Mouse (Mus musculus) CH12.LX (cell line): ENCODE measurements around the gene 0610012G03Rik. TPM values are rescaled to one million over a fixed set of nuclear protein-coding genes. Genes with fewer than 3 reads are reported as not detected.
A peak's percentile ranks its signal among the peaks of the same experiment; 100 is the strongest.

Experiments
- DNase-seq: peaks from one replicate; pipeline ENCODE4 v3.0.0-alpha.2; 2013; ENCODE audit errors: extremely low read depth
- H3K27ac ChIP-seq: 2 replicates; pipeline ENCODE4 v1.5.1; 2012; ENCODE audit warnings: low read depth, mild to moderate bottlenecking, control low read depth, moderate library complexity; ENCODE audit not compliant: insufficient read depth
- H3K27me3 ChIP-seq: replicated peaks from 2 replicates; pipeline ENCODE3; 2012; ENCODE audit warnings: inconsistent platforms
- H3K36me3 ChIP-seq, 2 experiments: replicated peaks in 1 of 2; 2 replicates each; pipeline versions ENCODE3 to v1.6.1; 2012; ENCODE audit warnings: inconsistent platforms in 1 of 2, low read length in 1 of 2, mild to moderate bottlenecking in 1 of 2, mixed read lengths in 1 of 2, moderate library complexity in 1 of 2; ENCODE audit not compliant: control insufficient read depth in 1 of 2, insufficient read depth in 1 of 2
- H3K4me1 ChIP-seq, 2 experiments: 2 replicates each; pipeline ENCODE4 v1.6.1; 2012; ENCODE audit warnings: inconsistent platforms in 1 of 2, moderate library complexity in 1 of 2; ENCODE audit not compliant: insufficient read depth in 2 of 2, control insufficient read depth in 1 of 2
- H3K4me2 ChIP-seq: 2 replicates; pipeline ENCODE4 v1.6.1; 2012; ENCODE audit warnings: low read depth, mild to moderate bottlenecking, control low read depth; ENCODE audit not compliant: poor library complexity, insufficient read depth, severe bottlenecking
- H3K4me3 ChIP-seq, 3 experiments: fragments of 150-350 bp in 1 of 3; sonication (generic) in 1 of 3; replicated peaks in 1 of 3; 2 replicates each; pipeline versions ENCODE3 to v1.5.1; 2011 to 2012; ENCODE audit warnings: low read depth in 2 of 3, low read length in 2 of 3, mild to moderate bottlenecking in 2 of 3, moderate library complexity in 2 of 3, control low read depth in 1 of 3, improper control_type of control experiment in 1 of 3, inconsistent platforms in 1 of 3, mixed read lengths in 1 of 3; ENCODE audit not compliant: poor library complexity in 1 of 3
- H3K79me2 ChIP-seq: replicated peaks from 2 replicates; pipeline ENCODE4 v1.6.1; 2012; ENCODE audit warnings: mild to moderate bottlenecking, moderate library complexity; ENCODE audit not compliant: control insufficient read depth, poor library complexity, insufficient read depth, severe bottlenecking; ENCODE audit errors: extremely low read depth
- H3K9ac ChIP-seq: 2 replicates; pipeline ENCODE4 v1.6.1; 2012; ENCODE audit warnings: low read depth, mild to moderate bottlenecking, control low read depth, moderate library complexity; ENCODE audit not compliant: insufficient read depth
- H3K9me3 ChIP-seq: replicated peaks from 2 replicates; pipeline ENCODE3; 2012; ENCODE audit warnings: low read length, inconsistent platforms, mixed read lengths
- BHLHE40 ChIP-seq: IDR thresholded peaks from 2 replicates; pipeline ENCODE4 v1.6.1; 2011; ENCODE audit warnings: mild to moderate bottlenecking, low read depth, low read length, improper control_type of control experiment
- CHD1 ChIP-seq: IDR thresholded peaks from 2 replicates; pipeline ENCODE4 v1.6.1; 2012; ENCODE audit warnings: low read depth, low read length, improper control_type of control experiment, inconsistent platforms
- CHD2 ChIP-seq: IDR thresholded peaks from 2 replicates; pipeline ENCODE4 v1.6.1; 2011; ENCODE audit warnings: low read length, improper control_type of control experiment
- CTCF ChIP-seq, 2 experiments: IDR thresholded peaks in 1 of 2; conservative IDR thresholded peaks in 1 of 2; 2 replicates each; pipeline ENCODE4 v1.5.1; 2011 to 2012; ENCODE audit warnings: low read depth in 2 of 2, low read length in 2 of 2, improper control_type of control experiment in 1 of 2, inconsistent platforms in 1 of 2, mild to moderate bottlenecking in 1 of 2, moderate library complexity in 1 of 2
- E2F4 ChIP-seq: IDR thresholded peaks from 2 replicates; pipeline ENCODE4 v1.6.1; 2011; ENCODE audit warnings: low read depth, low read length, improper control_type of control experiment; ENCODE audit not compliant: insufficient replicate concordance
- IRF4 ChIP-seq: IDR thresholded peaks from 2 replicates; pipeline ENCODE4 v1.6.1; 2014; ENCODE audit warnings: low read depth, mild to moderate bottlenecking, inconsistent platforms, low read length, improper control_type of control experiment
- JUN ChIP-seq: IDR thresholded peaks from 2 replicates; pipeline ENCODE4 v1.6.1; 2011; ENCODE audit warnings: low read depth, mild to moderate bottlenecking, low read length, improper control_type of control experiment, moderate library complexity; ENCODE audit not compliant: insufficient read depth
- JUND ChIP-seq: conservative IDR thresholded peaks from 2 replicates; pipeline ENCODE4 v1.6.1; 2011; ENCODE audit warnings: low read depth, low read length, improper control_type of control experiment
- MAFK ChIP-seq: IDR thresholded peaks from 2 replicates; pipeline ENCODE4 v1.6.1; 2011; ENCODE audit warnings: low read length, improper control_type of control experiment; ENCODE audit not compliant: insufficient replicate concordance
- MEF2A ChIP-seq: IDR thresholded peaks from 2 replicates; pipeline ENCODE4 v1.6.1; 2014; ENCODE audit warnings: low read depth, mild to moderate bottlenecking, inconsistent platforms, low read length, improper control_type of control experiment, borderline replicate concordance
- MYC ChIP-seq: IDR thresholded peaks from 2 replicates; pipeline ENCODE4 v1.6.1; 2011; ENCODE audit warnings: low read depth, mild to moderate bottlenecking, improper control_type of control experiment, low read length
- NELFE ChIP-seq: IDR thresholded peaks from 2 replicates; pipeline ENCODE4 v1.6.1; 2011; ENCODE audit warnings: low read depth, low read length, improper control_type of control experiment
- NRF1 ChIP-seq: IDR thresholded peaks from 2 replicates; pipeline ENCODE4 v1.6.1; 2014; ENCODE audit warnings: low read depth, mild to moderate bottlenecking, inconsistent platforms, low read length, improper control_type of control experiment, moderate library complexity
- PAX5 ChIP-seq: IDR thresholded peaks from 2 replicates; pipeline ENCODE4 v1.6.1; 2012; ENCODE audit warnings: low read length, inconsistent platforms, mixed read lengths
- RCOR1 ChIP-seq: conservative IDR thresholded peaks from 2 replicates; pipeline ENCODE4 v1.6.1; 2012; ENCODE audit warnings: low read depth, mild to moderate bottlenecking, inconsistent platforms, low read length, improper control_type of control experiment
- SIN3A ChIP-seq: IDR thresholded peaks from 2 replicates; pipeline ENCODE4 v1.6.1; 2012; ENCODE audit warnings: low read length, improper control_type of control experiment, inconsistent platforms
- SMC3 ChIP-seq: IDR thresholded peaks from 2 replicates; pipeline ENCODE4 v1.6.1; 2011; ENCODE audit warnings: low read depth, low read length, improper control_type of control experiment
- TBP ChIP-seq: conservative IDR thresholded peaks from 2 replicates; pipeline ENCODE4 v1.6.1; 2011; ENCODE audit warnings: low read depth, low read length, improper control_type of control experiment
- UBTF ChIP-seq: IDR thresholded peaks from 2 replicates; pipeline ENCODE4 v1.6.1; 2012; ENCODE audit warnings: low read depth, mild to moderate bottlenecking, inconsistent platforms, low read length, improper control_type of control experiment, moderate library complexity
- USF1 ChIP-seq: IDR thresholded peaks from 2 replicates; pipeline ENCODE4 v1.6.1; 2014; ENCODE audit warnings: low read depth, mild to moderate bottlenecking, inconsistent platforms, low read length, improper control_type of control experiment
- ZC3H11A ChIP-seq: IDR thresholded peaks from 2 replicates; pipeline ENCODE4 v1.6.1; 2012; ENCODE audit warnings: low read depth, mild to moderate bottlenecking, inconsistent platforms, low read length, improper control_type of control experiment
- ZNF384 ChIP-seq: IDR thresholded peaks from 2 replicates; pipeline ENCODE4 v1.6.1; 2012; ENCODE audit warnings: low read depth, low read length, improper control_type of control experiment, inconsistent platforms
- dilution Hi-C: fragments of 300-500 bp; cut with MboI; formaldehyde crosslinking; loops from 2 replicates; pipeline ENCODE4 v1.14.3; 2020; ENCODE audit warnings: low sequenced_read_pairs; ENCODE audit not compliant: extremely low pct_unique_long_range_greater_than_20kb, extremely low pct_ligation_motif_present
- in situ Hi-C: fragments of 300-500 bp; cut with MboI; formaldehyde crosslinking; loops from 3 replicates; pipeline ENCODE4 v1.14.3; 2019; ENCODE audit warnings: low sequenced_read_pairs, low pct_ligation_motif_present, low pct_unique_long_range_greater_than_20kb, mixed read lengths
- polyA plus RNA-seq: library from polyadenylated mRNA; unstranded; fragments of >175 nt; gene quantifications from 2 replicates; pipeline ENCODE4 v1.2.1, GENCODE M21; 2012; ENCODE audit warnings: low read depth; ENCODE audit not compliant: insufficient read length
- total RNA-seq, 2 experiments: library from RNA; depleted of rRNA; stranded (reverse); fragments of 300-350 nt in 1 of 2; fragments of >200 nt in 1 of 2; gene quantifications; 2 replicates each; pipeline ENCODE4 v1.2.3; 2012 to 2014

The 0610012G03Rik gene
- total and polyA plus RNA-seq, 3 experiments: 29.4 to 48.0 (median 38.0) TPM

- peaks cover 27% of the 10 kb centered on the region for H3K9me3 ChIP-seq
- TF ChIP-seq MAFK: no peak
- no peak for TF ChIP-seq SIN3A
- TF ChIP-seq E2F4: no peak
- no peak for TF ChIP-seq NELFE
- TF ChIP-seq CHD2: no peak
- 0 out of 2 replicates have a peak, but pooled peaks have one; percentile 10 for TF ChIP-seq NRF1
- 0 out of 2 replicates have a peak, but pooled peaks have one; percentile 34 for TF ChIP-seq UBTF
- no peak for TF ChIP-seq CTCF (conservative IDR thresholded peaks at IDR 0.05 in 1 of 2, IDR thresholded peaks at IDR 0.05 in 1 of 2; ENCODE audit: low read depth in 2 of 2, low read length in 2 of 2)
- no peak for TF ChIP-seq MYC
- no peak for TF ChIP-seq CHD1
- TF ChIP-seq, all 38 proteins: peak for 2
- in situ Hi-C loops: loop anchor here (5.0 kb wide), 1 partner anchor 174 kb away; no protein-coding TSS in a partner anchor
- H3K36me3 ChIP-seq: peaks cover 9 to 29% of the 10 kb centered on the region in 2 experiments
- no peak overlapping the region for H3K27ac ChIP-seq
- dilution Hi-C loops: no loop called here
- peak overlapping the region; percentile 41; the same call in 1 of the 2 replicates for H3K9ac ChIP-seq
- H3K27me3 ChIP-seq: no peaks in the 10 kb centered on the region
- peaks cover 12 to 41% of the 10 kb centered on the region in 2 experiments for H3K4me1 ChIP-seq
- no peak for DNase-seq
- H3K79me2 ChIP-seq: peaks cover 4% of the 10 kb centered on the region
- H3K4me2 ChIP-seq: peak overlapping the region; percentile 73
- H3K4me3 ChIP-seq: peak overlapping the region in 1 of 3 experiments; percentile 68
Observed at GRCm38 (mm10) chr16:31926091-31926490, 22.2 kb downstream of the 0610012G03Rik start.

- no peaks in the 10 kb centered on the region for H3K27me3 ChIP-seq
- H3K4me2 ChIP-seq: no peak overlapping the region
- peaks cover 12 to 30% of the 10 kb centered on the region in 2 experiments for H3K4me1 ChIP-seq
- H3K27ac ChIP-seq: no peak overlapping the region
- H3K36me3 ChIP-seq: peaks cover 0 to 12% of the 10 kb centered on the region in 2 experiments
- peaks cover 4% of the 10 kb centered on the region for H3K79me2 ChIP-seq
- dilution Hi-C loops (no loop called here), in situ Hi-C loops (no loop called here)
- no peak for DNase-seq
- H3K9me3 ChIP-seq: peaks cover 10% of the 10 kb centered on the region
- H3K9ac ChIP-seq: no peak overlapping the region
- no peak overlapping the region for H3K4me3 ChIP-seq
- TF ChIP-seq JUN: no peak
Observed at GRCm38 (mm10) chr16:31924368-31924767, 23.9 kb downstream of the 0610012G03Rik start.

GRCm38 (mm10) chr16:31918248-31918724, 30.0 kb downstream of the 0610012G03Rik start:
- peaks cover 3% of the 10 kb centered on the region for H3K9me3 ChIP-seq
- peak; percentile 84 for DNase-seq
- no peak overlapping the region for H3K9ac ChIP-seq
- H3K4me3 ChIP-seq: no peak overlapping the region
- no peak overlapping the region for H3K27ac ChIP-seq
- in situ Hi-C loops: loop anchor here (5.0 kb wide), 2 partner anchors 41 to 461 kb away; partner anchors contain the start of gene Meltf
- TF ChIP-seq PAX5: no peak
- no peak for TF ChIP-seq RCOR1
- no peak for TF ChIP-seq USF1
- TF ChIP-seq NELFE: peak; percentile 45; the same call in 1 of the 2 replicates
- peak; percentile 48; the same call in 1 of the 2 replicates for TF ChIP-seq IRF4
- TF ChIP-seq MAFK: no peak
- no peak for TF ChIP-seq ZNF384
- TF ChIP-seq TBP: no peak
- TF ChIP-seq MEF2A: peak; percentile 22; the same call in 1 of the 2 replicates
- TF ChIP-seq CTCF (conservative IDR thresholded peaks at IDR 0.05 in 1 of 2, IDR thresholded peaks at IDR 0.05 in 1 of 2; ENCODE audit: low read depth in 2 of 2, low read length in 2 of 2): peak; percentile 97 to 99
- peak; percentile 97 for TF ChIP-seq SMC3
- 0 out of 2 replicates have a peak, but pooled peaks have one; percentile 33 for TF ChIP-seq JUND
- no peak for TF ChIP-seq BHLHE40
- TF ChIP-seq ZC3H11A: peak; percentile 87
- H3K4me2 ChIP-seq: peak overlapping the region; percentile 56; the same call in 1 of the 2 replicates
- dilution Hi-C loops: no loop called here
- H3K4me1 ChIP-seq: peaks cover 0 to 6% of the 10 kb centered on the region in 2 experiments; a peak in 1 of 4 replicates
- H3K36me3 ChIP-seq: no peaks in the 10 kb centered on the region
- no peaks in the 10 kb centered on the region for H3K79me2 ChIP-seq
- no peaks in the 10 kb centered on the region for H3K27me3 ChIP-seq
